Mouse (Mus musculus): ENCODE measurements at regions not wholly inside any gene's neighbourhood (a gene's known extent, or its start where the extent isn't known, plus 50 kb on each side); places are given as distances from the start of the nearest gene placed in this dataset.

GRCm38 (mm10) chr4:22090536-22090935 lies 159.4 kb downstream of the Faxc start:
- TF ChIP-seq MAX (IDR thresholded peaks at IDR 0.05; ENCODE audit: low read length) = no peak
- TF ChIP-seq JUND (IDR thresholded peaks at IDR 0.05; ENCODE audit: low read depth, low read length) = no peak
- no peak for TF ChIP-seq GATA1 (IDR thresholded peaks at IDR 0.05; ENCODE audit: low read depth, low read length)
- no peak for TF ChIP-seq POLR2AphosphoS2 (IDR thresholded peaks at IDR 0.05; ENCODE audit: low read length)
- TF ChIP-seq KAT2A (conservative IDR thresholded peaks at IDR 0.05; ENCODE audit: low read depth, low read length) = no peak
- TF ChIP-seq ETS1 (IDR thresholded peaks at IDR 0.05; ENCODE audit: low read depth, low read length) = no peak
- TF ChIP-seq MAFK (IDR thresholded peaks at IDR 0.05; ENCODE audit: borderline replicate concordance, low read depth, low read length) = no peak
- no peak for TF ChIP-seq MEF2A (IDR thresholded peaks at IDR 0.05; ENCODE audit: extremely low read depth, insufficient replicate concordance, low read depth, low read length, poor library complexity, severe bottlenecking)
- no peak for TF ChIP-seq MYC (IDR thresholded peaks at IDR 0.05; ENCODE audit: low read depth, low read length)
- no peak for TF ChIP-seq RAD21 (IDR thresholded peaks at IDR 0.05; ENCODE audit: low read depth, low read length)
- TF ChIP-seq MXI1 (IDR thresholded peaks at IDR 0.05; ENCODE audit: low read depth, low read length) = no peak
- Histone ChIP-seq H3K9me3 (replicated peaks; ENCODE audit: insufficient read depth, low read length) (no peaks in the 10 kb centered on the region), H3K79me2 (ENCODE audit: control insufficient read depth, insufficient read depth, low read length, poor library complexity) (no peaks in the 10 kb centered on the region; the same call in 1 of the 2 replicates), H3K4me3 (ENCODE audit: control insufficient read depth in 1 of 2, insufficient read depth in 1 of 2, low read depth in 2 of 2, low read length in 2 of 2) (no peak overlapping the region), H3K27ac (ENCODE audit: control insufficient read depth, low read depth, low read length) (no peak overlapping the region), H3K27me3 (ENCODE audit: control insufficient read depth in 1 of 2, insufficient read depth in 2 of 2, low read length in 2 of 2) (no peaks in the 10 kb centered on the region), H3K4me1 (ENCODE audit: control insufficient read depth in 1 of 2, insufficient read depth in 2 of 2, low read length in 2 of 2) (no peaks in the 10 kb centered on the region), H3K9ac (ENCODE audit: control insufficient read depth, low read depth, low read length, poor library complexity, severe bottlenecking) (no peak overlapping the region), H3K36me3 (ENCODE audit: control insufficient read depth in 1 of 2, insufficient read depth in 2 of 2, low read length in 2 of 2) (no peaks in the 10 kb centered on the region)
- DNase-seq (ENCODE audit: low read depth, low spot score) = no peak

- DNase-seq (ENCODE audit: low read depth, low spot score) = no peak
- H3K4me3 ChIP-seq (ENCODE audit: control insufficient read depth in 1 of 2, insufficient read depth in 1 of 2, low read depth in 2 of 2, low read length in 2 of 2) = no peak overlapping the region
- H3K36me3 ChIP-seq (ENCODE audit: control insufficient read depth in 1 of 2, insufficient read depth in 2 of 2, low read length in 2 of 2) = no peaks in the 10 kb centered on the region
- TF ChIP-seq ZNF384 (IDR thresholded peaks at IDR 0.05; ENCODE audit: low read depth, low read length) = no peak
- TF ChIP-seq SIN3A (IDR thresholded peaks at IDR 0.05; ENCODE audit: low read length) = no peak
- no peak for TF ChIP-seq USF1 (IDR thresholded peaks at IDR 0.05; ENCODE audit: low read depth, low read length)
- no peak for TF ChIP-seq E2F4 (IDR thresholded peaks at IDR 0.05; ENCODE audit: borderline replicate concordance, low read depth, low read length)
- no peak for TF ChIP-seq MXI1 (IDR thresholded peaks at IDR 0.05; ENCODE audit: low read depth, low read length)
- no peak for TF ChIP-seq ETS1 (IDR thresholded peaks at IDR 0.05; ENCODE audit: low read depth, low read length)
- no peak for TF ChIP-seq TBP (IDR thresholded peaks at IDR 0.05; ENCODE audit: low read depth, low read length)
- no peak for TF ChIP-seq SMC3 (IDR thresholded peaks at IDR 0.05; ENCODE audit: low read depth, low read length)
- TF ChIP-seq CHD2 (IDR thresholded peaks at IDR 0.05; ENCODE audit: low read length) = no peak
- TF ChIP-seq UBTF (IDR thresholded peaks at IDR 0.05; ENCODE audit: borderline replicate concordance, insufficient read depth, low read depth, low read length) = no peak
- TF ChIP-seq GABPA (IDR thresholded peaks at IDR 0.05; ENCODE audit: low read depth, low read length) = no peak
- no peak for TF ChIP-seq RCOR1 (IDR thresholded peaks at IDR 0.05; ENCODE audit: low read depth, low read length)
- no peaks in the 10 kb centered on the region for H3K27me3 ChIP-seq (ENCODE audit: control insufficient read depth in 1 of 2, insufficient read depth in 2 of 2, low read length in 2 of 2)
- H3K79me2 ChIP-seq (ENCODE audit: control insufficient read depth, insufficient read depth, low read length, poor library complexity) = no peaks in the 10 kb centered on the region
- H3K9me3 ChIP-seq (replicated peaks; ENCODE audit: insufficient read depth, low read length) = no peaks in the 10 kb centered on the region
- H3K9ac ChIP-seq (ENCODE audit: control insufficient read depth, low read depth, low read length, poor library complexity, severe bottlenecking) = no peak overlapping the region
- no peaks in the 10 kb centered on the region for H3K4me1 ChIP-seq (ENCODE audit: control insufficient read depth in 1 of 2, insufficient read depth in 2 of 2, low read length in 2 of 2)
- H3K27ac ChIP-seq (ENCODE audit: control insufficient read depth, low read depth, low read length) = no peak overlapping the region
These were observed 161.4 kb downstream of the Faxc start for GRCm38 (mm10) chr4:22092551-22092950.

All from MEL (cell line).